Mouse (Mus musculus) liver, embryonic 11.5 days (tissue): ENCODE data around the gene Rpl3l. TPM values are rescaled to one million over a fixed set of nuclear protein-coding genes. Genes with fewer than 3 reads are reported as not detected.

Experiments
- ATAC-seq: fragments of 200-750 bp; cut with Nextera tagmentation; replicated peaks from 2 replicates; pipeline ENCODE4 v1.8.0; 2017; ENCODE audit warnings: moderate number of reproducible peaks, mild to moderate bottlenecking, moderate TSS enrichment, moderate library complexity; ENCODE audit not compliant: low FRiP score
- DNase-seq: peaks from one replicate; pipeline ENCODE4 v3.0.0-alpha.2; 2017; ENCODE audit warnings: low spot score
- H3K27ac ChIP-seq: fragments of 300-500 bp; sonication (generic); 2 replicates; pipeline ENCODE4 v1.5.1; 2014; ENCODE audit warnings: mild to moderate bottlenecking, low read depth, low read length, control low read depth
- H3K27me3 ChIP-seq: fragments of 300-500 bp; sonication (generic); replicated peaks from 2 replicates; pipeline ENCODE4 v1.6.1; 2014; ENCODE audit warnings: low read length, mixed read lengths; ENCODE audit not compliant: control insufficient read depth, insufficient read depth
- H3K36me3 ChIP-seq: fragments of 300-500 bp; sonication (generic); 2 replicates; pipeline ENCODE4 v1.6.1; 2014; ENCODE audit warnings: mild to moderate bottlenecking, low read length, moderate library complexity, mixed read lengths; ENCODE audit not compliant: control insufficient read depth, insufficient read depth
- H3K4me1 ChIP-seq: fragments of 300-500 bp; sonication (generic); replicated peaks from 2 replicates; pipeline ENCODE4 v1.6.1; 2014; ENCODE audit warnings: low read length, mixed read lengths; ENCODE audit not compliant: control insufficient read depth, insufficient read depth
- H3K4me2 ChIP-seq: fragments of 300-500 bp; sonication (generic); 2 replicates; pipeline ENCODE4 v1.6.1; 2014; ENCODE audit warnings: mild to moderate bottlenecking, control low read depth, moderate library complexity
- H3K4me3 ChIP-seq: fragments of 300-500 bp; sonication (generic); 2 replicates; pipeline ENCODE4 v1.5.1; 2014; ENCODE audit warnings: low read depth, low read length, control low read depth
- H3K9ac ChIP-seq: fragments of 300-500 bp; sonication (generic); 2 replicates; pipeline ENCODE4 v1.6.1; 2014; ENCODE audit warnings: low read depth, low read length, control low read depth
- H3K9me3 ChIP-seq: fragments of 300-500 bp; sonication (generic); 2 replicates; pipeline ENCODE4 v1.6.1; 2016; ENCODE audit warnings: low read length, inconsistent platforms, mixed read lengths; ENCODE audit not compliant: control insufficient read depth
- WGBS: fragments of 180-500 bp; shearing (Covaris S2); extraction: QIAGEN DNeasy Blood & Tissue Kit; methylation state at CpG from one replicate; pipeline ENCODE4 v1.1.7; 2014; 5-methylcytosine and 5-hydroxymethylcytosine counted together
- polyA plus RNA-seq: library from polyadenylated mRNA; unstranded; fragments of >200 nt; fragmentation: Nextera tagmentation; extraction: Ambion mirVana; gene quantifications from 2 replicates; pipeline ENCODE4 v1.2.1, GENCODE M21; 2014

The Rpl3l gene
- polyA plus RNA-seq = not detected in 2 replicates

- ATAC-seq (no peak), DNase-seq (no peak)
- Histone ChIP-seq H3K4me2 (no peak within 1 kb of the TSS), H3K9ac (no peak within 1 kb of the TSS), H3K27ac (no peak within 1 kb of the TSS), H3K4me1 (peaks cover 2% of the 10 kb centered on the region; the same call in 1 of the 2 replicates), H3K4me3 (no peak within 1 kb of the TSS), H3K9me3 (no peaks in the 10 kb centered on the region), H3K36me3 (no peaks in the 10 kb centered on the region), H3K27me3 (no peaks in the 10 kb centered on the region)
- 70% methylated on average over 2 of the region's 2 CpGs for WGBS
These were observed at the start of gene Rpl3l for GRCm38 (mm10) chr17:24727618-24728017. TSS of gene Rpl3l (plus strand) at chr17:24727820.

DNA sequence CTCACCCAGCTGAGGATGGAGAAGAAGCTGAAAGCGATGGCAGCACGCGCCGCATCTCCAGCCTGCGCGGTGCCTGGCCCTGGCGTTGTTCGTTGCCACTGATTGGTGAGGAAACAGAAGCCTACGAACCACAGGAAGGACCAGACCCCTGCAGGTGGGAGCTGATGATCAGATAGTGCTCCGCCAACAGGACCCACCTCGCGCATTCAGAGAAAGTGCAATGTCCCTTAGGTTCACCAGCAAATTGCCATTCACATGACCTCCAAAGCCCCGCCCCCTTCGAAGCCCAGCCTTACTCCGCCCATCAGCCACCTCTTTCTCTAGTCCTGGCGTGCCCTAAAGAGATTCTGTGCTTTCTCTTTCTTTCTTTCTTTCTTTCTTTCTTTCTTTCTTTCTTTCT is 41.1 kb upstream of the Rpl3l start:
- DNase-seq (no peak), ATAC-seq (no peak)
- WGBS = 32% methylated on average over 16 of the region's 16 CpGs
- Histone ChIP-seq H3K4me2 (peak overlapping the region; percentile 41), H3K9me3 (no peaks in the 10 kb centered on the region), H3K27ac (no peak overlapping the region), H3K4me3 (no peak overlapping the region), H3K9ac (no peak overlapping the region), H3K27me3 (peaks cover 49% of the 10 kb centered on the region), H3K4me1 (peaks cover 21% of the 10 kb centered on the region), H3K36me3 (peaks cover 3% of the 10 kb centered on the region; the same call in 1 of the 2 replicates)

GRCm38 (mm10) chr17:24687146-24687595 is 40.4 kb upstream of the Rpl3l start:
- H3K36me3 ChIP-seq = no peaks in the 10 kb centered on the region
- peaks cover 49% of the 10 kb centered on the region for H3K27me3 ChIP-seq
- peak overlapping the region; percentile 15; the same call in 1 of the 2 replicates for H3K27ac ChIP-seq
- peak overlapping the region; percentile 82 for H3K4me2 ChIP-seq
- peak; percentile 62 for DNase-seq
- peaks cover 21% of the 10 kb centered on the region for H3K4me1 ChIP-seq
- ATAC-seq = peak; percentile 70
- WGBS = under 1% methylated on average over 24 of the region's 25 CpGs
- no peaks in the 10 kb centered on the region for H3K9me3 ChIP-seq
- H3K4me3 ChIP-seq = peak overlapping the region; percentile 52
- H3K9ac ChIP-seq = peak overlapping the region; percentile 43; the same call in 1 of the 2 replicates

GRCm38 (mm10) chr17:24687599-24687998 is 40.0 kb upstream of the Rpl3l start:
- Histone ChIP-seq H3K4me2 (peak overlapping the region; percentile 82), H3K4me1 (peaks cover 21% of the 10 kb centered on the region), H3K36me3 (peaks cover under 1% of the 10 kb centered on the region; the same call in 1 of the 2 replicates), H3K4me3 (peak overlapping the region; percentile 52), H3K9me3 (no peaks in the 10 kb centered on the region), H3K27ac (no peak overlapping the region), H3K9ac (peak overlapping the region; percentile 43; the same call in 1 of the 2 replicates), H3K27me3 (peaks cover 49% of the 10 kb centered on the region)
- 18% methylated on average over 23 of the region's 23 CpGs for WGBS
- DNase-seq (no peak), ATAC-seq (no peak)

- H3K27ac ChIP-seq = no peak within 1 kb of the TSS
- no peak within 1 kb of the TSS for H3K9ac ChIP-seq
- no peak for ATAC-seq
- 2% methylated on average over 54 of the region's 55 CpGs for WGBS
- H3K9me3 ChIP-seq = no peaks in the 10 kb centered on the region
- peaks cover 49% of the 10 kb centered on the region for H3K27me3 ChIP-seq
- H3K36me3 ChIP-seq = peaks cover 4% of the 10 kb centered on the region; the same call in 1 of the 2 replicates
- DNase-seq = no peak
- peak within 1 kb of the TSS; percentile 76 for H3K4me2 ChIP-seq
- H3K4me3 ChIP-seq = peak within 1 kb of the TSS; percentile 49
- H3K4me1 ChIP-seq = peaks cover 21% of the 10 kb centered on the region
These were observed 38.2 kb upstream of the Rpl3l start, which contains the start of gene Syngr3 for GRCm38 (mm10) chr17:24689251-24690081. TSS of gene Syngr3 (minus strand) at chr17:24689955.

DNA sequence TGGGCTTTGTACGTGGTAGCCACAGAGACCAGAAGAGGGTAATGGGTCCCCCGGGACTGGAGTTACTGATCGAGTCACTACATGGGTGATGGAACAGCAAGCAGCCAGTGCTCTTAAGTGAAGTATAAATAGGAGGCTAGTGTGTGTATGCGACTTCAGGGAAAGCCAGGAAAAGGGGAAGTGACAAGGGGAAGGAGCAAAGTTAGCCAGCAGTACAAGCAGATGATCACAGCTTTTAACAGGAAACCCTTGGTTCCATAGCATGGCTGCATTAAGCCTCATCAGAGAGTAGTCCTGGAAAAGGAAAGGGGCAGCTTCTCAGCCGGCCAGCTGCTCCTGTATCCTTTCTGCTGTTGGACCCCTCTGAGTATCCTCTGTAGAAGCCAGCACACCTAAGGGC is 35.2 kb upstream of the Rpl3l start:
- Histone ChIP-seq H3K4me1 (peaks cover 25% of the 10 kb centered on the region), H3K4me2 (no peak overlapping the region), H3K27me3 (peaks cover 41% of the 10 kb centered on the region), H3K9ac (no peak overlapping the region), H3K27ac (no peak overlapping the region), H3K4me3 (no peak overlapping the region), H3K9me3 (no peaks in the 10 kb centered on the region), H3K36me3 (peaks cover 4% of the 10 kb centered on the region; the same call in 1 of the 2 replicates)
- DNase-seq (no peak), ATAC-seq (no peak)
- WGBS = 70% methylated on average over 5 of the region's 5 CpGs

GRCm38 (mm10) chr17:24695326-24696010 is 32.2 kb upstream of the Rpl3l start:
- Histone ChIP-seq H3K4me1 (peaks cover 16% of the 10 kb centered on the region), H3K9me3 (no peaks in the 10 kb centered on the region), H3K36me3 (peaks cover 12% of the 10 kb centered on the region; the same call in 1 of the 2 replicates), H3K4me2 (peak overlapping the region; percentile 75), H3K27ac (peak overlapping the region; percentile 81), H3K4me3 (peak overlapping the region; percentile 79), H3K9ac (peak overlapping the region; percentile 90), H3K27me3 (peaks cover 10% of the 10 kb centered on the region)
- 6% methylated on average over 50 of the region's 51 CpGs for WGBS
- DNase-seq (no peak), ATAC-seq (peak; percentile 24)

DNA sequence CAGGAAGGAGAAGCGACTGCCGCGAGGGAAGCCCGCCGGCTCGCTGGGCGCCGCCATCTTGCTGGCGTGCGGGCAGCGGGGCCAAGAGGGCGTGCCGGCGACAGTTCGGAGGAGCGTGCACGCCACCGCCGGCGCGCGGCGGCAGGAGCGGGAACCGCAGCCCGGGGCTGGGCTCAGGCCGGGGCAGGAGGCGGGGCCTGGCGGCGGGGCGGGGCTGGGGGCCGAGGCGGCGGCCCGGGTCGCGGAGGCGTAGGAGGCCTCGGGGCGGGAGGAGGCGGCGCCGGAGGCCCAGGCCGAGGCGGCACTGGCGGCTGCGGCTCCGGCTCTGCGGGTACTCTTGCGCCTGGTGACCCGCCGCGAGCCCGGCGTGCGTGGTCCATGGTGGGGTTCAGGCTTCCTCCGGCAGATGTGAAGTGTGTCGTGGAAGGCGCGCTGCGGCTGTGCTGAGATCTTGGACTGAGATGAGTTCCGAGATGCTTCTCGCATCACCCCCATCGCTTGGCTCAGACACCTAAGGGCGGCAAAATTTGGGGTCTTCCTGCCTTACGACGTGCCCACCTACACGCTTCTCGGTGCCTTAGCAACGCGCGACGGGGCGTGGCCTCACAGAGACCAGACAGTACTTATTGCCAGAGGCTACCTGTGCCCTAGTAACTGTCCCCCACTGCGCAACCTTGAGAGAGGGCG is 31.5 kb upstream of the Rpl3l start, which contains the start of the genes Gfer and Noxo1:
Gene Gfer, minus strand, starts transcription at position 146 of the 687 bp plus-strand sequence.
Gene Noxo1, plus strand, starts transcription at position 224 of the 687 bp plus-strand sequence.
- peaks cover 16% of the 10 kb centered on the region for H3K4me1 ChIP-seq
- peak within 1 kb of the TSS; percentile 79 for H3K4me3 ChIP-seq
- peaks cover 3% of the 10 kb centered on the region for H3K27me3 ChIP-seq
- peaks cover 18% of the 10 kb centered on the region; the same call in 1 of the 2 replicates for H3K36me3 ChIP-seq
- ATAC-seq (peak; percentile 94), DNase-seq (peak; percentile 84)
- WGBS = under 1% methylated on average over 73 of the region's 76 CpGs
- peak within 1 kb of the TSS; percentile 90 for H3K9ac ChIP-seq
- peak within 1 kb of the TSS; percentile 75 for H3K4me2 ChIP-seq
- no peaks in the 10 kb centered on the region for H3K9me3 ChIP-seq
- peak within 1 kb of the TSS; percentile 81 for H3K27ac ChIP-seq
